Mouse (Mus musculus) intestine, postnatal 0 days (tissue): Measurements from ENCODE around the gene Adcy5. TPM values are rescaled to one million over a fixed set of nuclear protein-coding genes. Genes with fewer than 3 reads are reported as not detected.

Source experiments
- ATAC-seq: fragments of 200-750 bp; cut with Nextera tagmentation; 2 replicates; pipeline ENCODE4 v1.8.0; 2017; ENCODE audit warnings: mild to moderate bottlenecking, moderate TSS enrichment, moderate library complexity
- H3K27ac ChIP-seq: fragments of 300-500 bp; sonication (generic); 2 replicates; pipeline ENCODE4 v1.5.1; 2014; ENCODE audit warnings: mild to moderate bottlenecking, low read depth, low read length, moderate library complexity
- H3K27me3 ChIP-seq: fragments of 300-500 bp; sonication (generic); replicated peaks from 2 replicates; pipeline ENCODE4 v1.6.1; 2014; ENCODE audit warnings: low read length, mixed read lengths; ENCODE audit not compliant: control insufficient read depth, insufficient read depth
- H3K36me3 ChIP-seq: fragments of 300-500 bp; sonication (generic); 2 replicates; pipeline ENCODE4 v1.6.1; 2014; ENCODE audit warnings: mild to moderate bottlenecking, moderate library complexity; ENCODE audit not compliant: control insufficient read depth, insufficient read depth
- H3K4me1 ChIP-seq: fragments of 300-500 bp; sonication (generic); replicated peaks from 2 replicates; pipeline ENCODE4 v1.6.1; 2014; ENCODE audit warnings: antibody characterized with exemption, low read length, mixed read lengths; ENCODE audit not compliant: control insufficient read depth, insufficient read depth
- H3K4me2 ChIP-seq: fragments of 300-500 bp; sonication (generic); replicated peaks from 2 replicates; pipeline ENCODE4 v1.6.1; 2014; ENCODE audit warnings: low read depth, mild to moderate bottlenecking, moderate library complexity
- H3K4me3 ChIP-seq: fragments of 300-500 bp; sonication (generic); 2 replicates; pipeline ENCODE4 v1.5.1; 2014; ENCODE audit warnings: low read depth, low read length
- H3K9ac ChIP-seq: fragments of 300-500 bp; sonication (generic); 2 replicates; pipeline ENCODE4 v1.6.1; 2014; ENCODE audit warnings: mild to moderate bottlenecking, low read depth, low read length
- H3K9me3 ChIP-seq: fragments of 300-500 bp; sonication (generic); 2 replicates; pipeline ENCODE4 v1.6.1; 2016; ENCODE audit warnings: mixed run types; ENCODE audit not compliant: control insufficient read depth
- CTCF ChIP-seq: sonication (generic); IDR thresholded peaks from 2 replicates; pipeline ENCODE4 v1.5.1; 2016; ENCODE audit warnings: low read depth, mild to moderate bottlenecking, control low read depth, antibody characterized with exemption, moderate library complexity
- WGBS: fragments of 180-500 bp; shearing (Covaris S2); extraction: QIAGEN DNeasy Blood & Tissue Kit; methylation state at CpG from one replicate; pipeline ENCODE4 v1.1.7; 2014; 5-methylcytosine and 5-hydroxymethylcytosine counted together
- polyA plus RNA-seq: library from polyadenylated mRNA; unstranded; fragments of >200 nt; fragmentation: Nextera tagmentation; extraction: Ambion mirVana; gene quantifications from 2 replicates; pipeline ENCODE4 v1.2.1, GENCODE M21; 2015

Adcy5 gene
- polyA plus RNA-seq, 1 experiment from 2014 or later = 1.8 TPM

DNA sequence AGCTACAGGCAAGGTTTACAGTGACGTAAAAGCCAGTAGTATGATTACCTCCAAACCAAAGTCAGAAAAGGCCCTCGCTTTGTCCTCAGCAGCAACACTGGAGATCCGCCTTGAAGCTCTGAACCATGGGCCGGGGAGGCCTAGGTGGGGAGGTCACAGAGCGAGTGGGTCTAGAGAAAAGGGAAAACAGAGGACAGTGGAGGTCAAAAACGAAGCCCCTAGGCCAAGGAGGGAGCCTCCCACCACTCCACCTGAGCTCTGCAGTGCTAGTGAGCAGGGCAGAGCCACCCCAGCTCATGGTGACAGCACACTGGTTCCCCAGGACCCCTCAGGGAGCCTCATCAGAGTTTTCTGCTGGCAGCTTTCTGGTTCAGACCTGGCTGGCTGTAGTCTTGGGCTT is 153.3 kb downstream of the Adcy5 start:
- ATAC-seq = no peak
- H3K4me1 ChIP-seq = no peaks in the 10 kb centered on the region
- no peak overlapping the region for H3K27ac ChIP-seq
- 90% methylated on average over 6 of the region's 6 CpGs for WGBS
- H3K9me3 ChIP-seq = no peaks in the 10 kb centered on the region
- no peak overlapping the region for H3K4me3 ChIP-seq
- no peak overlapping the region for H3K4me2 ChIP-seq
- H3K9ac ChIP-seq = no peak overlapping the region
- H3K36me3 ChIP-seq = peaks cover 19% of the 10 kb centered on the region; the same call in 1 of the 2 replicates
- no peak for TF ChIP-seq CTCF
- no peaks in the 10 kb centered on the region for H3K27me3 ChIP-seq

DNA sequence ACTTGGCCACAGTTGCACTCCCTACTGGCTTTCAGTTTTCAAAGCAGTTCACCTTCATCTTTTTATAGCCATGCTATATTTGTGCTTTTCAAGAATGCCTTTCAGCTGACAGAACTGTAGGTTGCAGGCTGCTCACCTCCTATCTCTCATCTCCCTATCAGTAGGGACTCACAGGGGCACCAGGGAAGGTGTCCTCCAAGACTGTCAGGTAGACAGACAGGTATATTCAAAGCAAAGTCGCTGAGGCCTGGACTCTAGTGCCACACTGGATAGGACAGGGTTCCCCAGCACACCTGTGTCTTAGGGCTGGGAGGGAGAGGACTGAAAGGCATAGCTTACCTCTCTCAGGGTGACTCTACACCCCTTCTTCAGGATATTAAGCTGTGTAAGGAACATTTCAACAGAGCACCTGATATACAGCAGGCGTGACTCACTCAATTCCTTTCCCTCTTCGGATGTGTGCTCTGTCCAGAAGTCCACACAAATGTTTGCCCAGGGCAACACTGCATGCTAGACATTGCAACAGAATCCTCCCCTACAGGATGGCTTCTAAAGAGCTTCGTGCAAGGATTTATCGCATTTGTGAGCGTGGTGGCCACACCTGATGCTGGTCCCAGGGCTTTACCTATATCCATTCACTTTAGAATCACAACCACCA is 153.9 kb downstream of the Adcy5 start:
- Histone ChIP-seq H3K27ac (no peak overlapping the region), H3K27me3 (no peaks in the 10 kb centered on the region), H3K9ac (no peak overlapping the region), H3K9me3 (no peaks in the 10 kb centered on the region), H3K36me3 (peaks cover 19% of the 10 kb centered on the region; the same call in 1 of the 2 replicates), H3K4me2 (no peak overlapping the region), H3K4me3 (no peak overlapping the region), H3K4me1 (no peaks in the 10 kb centered on the region)
- 88% methylated on average over 6 of the region's 6 CpGs for WGBS
- ATAC-seq = no peak
- no peak for TF ChIP-seq CTCF

DNA sequence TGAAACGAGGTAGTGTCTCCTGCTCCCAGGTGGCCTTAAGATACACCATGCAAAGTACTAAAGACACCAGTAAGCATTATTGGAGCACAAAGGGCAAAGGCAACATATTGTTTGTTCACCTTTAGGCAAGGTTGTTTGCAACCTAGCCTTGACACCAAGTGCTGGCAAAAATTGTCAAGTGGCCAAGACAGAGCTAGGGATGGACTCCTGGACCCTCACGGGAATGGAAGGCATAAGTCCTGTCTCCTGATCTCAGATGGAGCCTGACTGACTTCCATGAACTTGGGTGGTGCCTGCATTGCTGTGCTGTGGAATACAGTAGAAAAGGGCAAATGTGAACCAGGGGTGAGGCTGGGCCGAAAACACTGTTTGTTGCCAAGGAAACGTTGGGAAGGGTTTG is 155.0 kb downstream of the Adcy5 start:
- peaks cover 15% of the 10 kb centered on the region; the same call in 1 of the 2 replicates for H3K36me3 ChIP-seq
- H3K4me1 ChIP-seq = no peaks in the 10 kb centered on the region
- no peak overlapping the region for H3K4me3 ChIP-seq
- TF ChIP-seq CTCF = no peak
- H3K4me2 ChIP-seq = no peak overlapping the region
- no peaks in the 10 kb centered on the region for H3K9me3 ChIP-seq
- ATAC-seq = no peak
- H3K27me3 ChIP-seq = no peaks in the 10 kb centered on the region
- no peak overlapping the region for H3K9ac ChIP-seq
- 81% methylated on average over 4 of the region's 4 CpGs for WGBS
- no peak overlapping the region for H3K27ac ChIP-seq

DNA sequence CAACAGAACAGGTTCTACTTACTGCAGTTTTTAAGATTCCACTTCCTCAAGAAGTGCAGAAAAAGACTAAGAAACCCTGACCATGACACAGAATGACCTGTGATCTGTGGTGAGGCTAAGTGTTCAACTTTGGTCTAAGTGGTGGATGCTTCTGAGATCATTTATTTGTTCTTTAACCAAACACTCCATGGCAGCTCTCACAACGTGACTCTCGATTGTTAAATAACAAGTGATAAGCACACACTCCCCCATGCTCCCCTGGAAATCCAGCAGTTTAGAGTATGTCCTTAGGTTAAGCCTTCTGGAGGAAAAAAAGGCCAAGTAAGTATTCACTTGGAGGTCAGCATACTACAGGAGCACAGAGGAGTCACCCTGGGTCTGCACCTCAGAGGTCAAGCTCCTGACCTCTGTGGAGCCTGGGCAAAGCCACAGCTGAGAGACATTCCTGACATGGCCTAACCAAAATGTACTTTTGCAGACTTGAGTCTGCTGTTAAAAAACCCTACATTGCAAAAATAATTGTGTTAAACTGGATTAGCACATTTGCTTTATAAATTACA is 156.0 kb downstream of the Adcy5 start:
- Histone ChIP-seq H3K27me3 (no peaks in the 10 kb centered on the region), H3K4me3 (no peak overlapping the region), H3K4me1 (no peaks in the 10 kb centered on the region), H3K4me2 (no peak overlapping the region), H3K9ac (no peak overlapping the region), H3K27ac (no peak overlapping the region), H3K36me3 (peaks cover 13% of the 10 kb centered on the region; the same call in 1 of the 2 replicates), H3K9me3 (no peaks in the 10 kb centered on the region)
- WGBS = 12% methylated on average over 2 of the region's 2 CpGs
- TF ChIP-seq CTCF = no peak
- no peak for ATAC-seq

DNA sequence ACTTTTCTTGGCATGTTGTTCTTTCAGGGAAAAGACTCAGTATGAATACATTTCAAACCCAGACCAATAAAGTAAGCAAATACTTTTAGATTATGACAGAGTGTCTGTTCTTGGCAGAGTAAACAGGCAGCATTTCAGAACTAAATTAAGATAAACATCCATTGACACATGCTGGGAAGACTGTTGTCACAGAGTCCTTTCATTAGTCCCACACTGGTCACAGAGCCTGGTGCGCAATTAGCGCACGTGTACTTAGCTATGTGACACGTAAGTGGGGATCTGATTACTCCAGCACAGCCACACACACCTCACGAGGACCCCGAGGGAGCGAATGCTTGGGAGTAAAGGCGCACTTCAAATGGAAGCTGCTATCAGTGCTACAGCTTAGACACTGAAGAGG is 156.9 kb downstream of the Adcy5 start:
- 60% methylated on average over 8 of the region's 8 CpGs for WGBS
- H3K9ac ChIP-seq = no peak overlapping the region

DNA sequence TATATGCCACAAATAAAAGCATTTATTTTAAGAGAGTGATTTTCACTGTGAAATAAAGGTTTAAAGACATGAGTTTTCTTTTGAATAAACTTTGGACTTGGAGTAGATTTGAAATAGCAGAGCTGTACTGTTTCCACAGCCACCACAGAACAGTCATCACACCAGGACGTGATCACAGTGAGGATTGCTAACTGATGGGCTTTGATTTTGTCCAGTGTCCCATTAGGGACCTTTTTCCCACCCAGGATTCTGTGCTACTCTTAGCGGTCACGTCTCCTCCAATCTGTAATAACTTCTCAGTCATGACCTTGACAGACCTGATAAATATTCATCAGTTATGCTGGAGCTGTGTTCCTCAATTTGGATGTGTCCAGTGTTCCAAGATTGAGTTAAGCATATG is 160.8 kb downstream of the Adcy5 start:
- no peak for TF ChIP-seq CTCF
- whole genome bisulfite sequencing = 75% methylated on average over 3 of the region's 3 CpGs
- Histone ChIP-seq H3K27ac (no peak overlapping the region), H3K9me3 (no peaks in the 10 kb centered on the region), H3K4me1 (no peaks in the 10 kb centered on the region), H3K27me3 (no peaks in the 10 kb centered on the region), H3K4me3 (no peak overlapping the region), H3K36me3 (peaks cover 7% of the 10 kb centered on the region; the same call in 1 of the 2 replicates), H3K4me2 (no peak overlapping the region), H3K9ac (no peak overlapping the region)
- ATAC-seq = no peak

More for the DNA sequence above, 156.9 kb downstream of the Adcy5 start:
- ATAC-seq = no peak
- H3K36me3 ChIP-seq = peaks cover 7% of the 10 kb centered on the region; the same call in 1 of the 2 replicates
- no peak overlapping the region for H3K27ac ChIP-seq
- TF ChIP-seq CTCF = no peak
- H3K27me3 ChIP-seq = no peaks in the 10 kb centered on the region
- no peak overlapping the region for H3K4me3 ChIP-seq
- no peak overlapping the region for H3K4me2 ChIP-seq
- no peaks in the 10 kb centered on the region for H3K9me3 ChIP-seq
- no peaks in the 10 kb centered on the region for H3K4me1 ChIP-seq
